Mouse (Mus musculus) G1E (cell line): ENCODE results near the gene Fgfr2. TPM values are rescaled to one million over a fixed set of nuclear protein-coding genes. Genes with fewer than 3 reads are reported as not detected.

Experiments used
- ATAC-seq: 2 replicates; pipeline ENCODE4 v1.8.0; 2016; ENCODE audit warnings: mild to moderate bottlenecking; ENCODE audit not compliant: insufficient number of reproducible peaks, poor library complexity, low FRiP score, severe bottlenecking; ENCODE audit errors: extremely low read depth
- DNase-seq: peaks from one replicate; pipeline ENCODE4 v3.0.0; 2012; ENCODE audit warnings: low spot score
- H3K27me3 ChIP-seq: 2 replicates; pipeline ENCODE4 v1.6.1; 2012; ENCODE audit warnings: mild to moderate bottlenecking, low read length, inconsistent platforms; ENCODE audit not compliant: insufficient read depth
- H3K36me3 ChIP-seq: replicated peaks from 2 replicates; pipeline ENCODE3; 2012; ENCODE audit warnings: mild to moderate bottlenecking, inconsistent platforms
- H3K4me1 ChIP-seq: 2 replicates; pipeline ENCODE4 v1.6.1; 2012; ENCODE audit warnings: low read depth, low read length, inconsistent platforms, mixed read lengths; ENCODE audit not compliant: insufficient read depth
- H3K4me3 ChIP-seq: 2 replicates; pipeline ENCODE4 v1.5.1; 2012; ENCODE audit warnings: low read depth, mild to moderate bottlenecking, inconsistent platforms, low read length, moderate library complexity, mixed read lengths
- H3K9me3 ChIP-seq: replicated peaks from 2 replicates; pipeline ENCODE4 v1.6.1; 2012; ENCODE audit warnings: inconsistent platforms
- CTCF ChIP-seq: IDR thresholded peaks from 2 replicates; pipeline ENCODE4 v1.5.1; 2012; ENCODE audit warnings: low read depth, low read length, inconsistent platforms, mixed read lengths
- GATA1 ChIP-seq: IDR thresholded peaks from 2 replicates; pipeline ENCODE4 v1.6.1; 2012; ENCODE audit warnings: borderline replicate concordance, low read length, inconsistent platforms, mixed read lengths
- GATA2 ChIP-seq: IDR thresholded peaks from 2 replicates; pipeline ENCODE4 v1.6.1; 2012; ENCODE audit warnings: low read depth, low read length, inconsistent platforms, borderline replicate concordance
- POLR2AphosphoS5 ChIP-seq: IDR thresholded peaks from 2 replicates; pipeline ENCODE4 v1.6.1; 2012; ENCODE audit warnings: low read depth, low read length, inconsistent platforms; ENCODE audit not compliant: insufficient replicate concordance
- TAL1 ChIP-seq: conservative IDR thresholded peaks from 2 replicates; pipeline ENCODE4 v1.6.1; 2012; ENCODE audit warnings: low read depth, low read length, inconsistent platforms, mixed read lengths
- polyA plus RNA-seq: library from polyadenylated mRNA; stranded (reverse); fragments of >175 nt; gene quantifications from 2 replicates; pipeline ENCODE4 v1.2.3, GENCODE M21; 2012
- total RNA-seq, 2 experiments: library from RNA; stranded (forward) in 1 of 2; stranded (reverse) in 1 of 2; fragments of 200-1000 nt in 1 of 2; fragments of >200 nt in 1 of 2; fragmentation: Nextera tagmentation in 1 of 2; gene quantifications; 2 replicates each; pipeline ENCODE4 v1.2.3; 2014 to 2017

Gene Fgfr2
- total and polyA plus RNA-seq, 3 experiments, result 0.22 TPM; not detected in 2

DNA sequence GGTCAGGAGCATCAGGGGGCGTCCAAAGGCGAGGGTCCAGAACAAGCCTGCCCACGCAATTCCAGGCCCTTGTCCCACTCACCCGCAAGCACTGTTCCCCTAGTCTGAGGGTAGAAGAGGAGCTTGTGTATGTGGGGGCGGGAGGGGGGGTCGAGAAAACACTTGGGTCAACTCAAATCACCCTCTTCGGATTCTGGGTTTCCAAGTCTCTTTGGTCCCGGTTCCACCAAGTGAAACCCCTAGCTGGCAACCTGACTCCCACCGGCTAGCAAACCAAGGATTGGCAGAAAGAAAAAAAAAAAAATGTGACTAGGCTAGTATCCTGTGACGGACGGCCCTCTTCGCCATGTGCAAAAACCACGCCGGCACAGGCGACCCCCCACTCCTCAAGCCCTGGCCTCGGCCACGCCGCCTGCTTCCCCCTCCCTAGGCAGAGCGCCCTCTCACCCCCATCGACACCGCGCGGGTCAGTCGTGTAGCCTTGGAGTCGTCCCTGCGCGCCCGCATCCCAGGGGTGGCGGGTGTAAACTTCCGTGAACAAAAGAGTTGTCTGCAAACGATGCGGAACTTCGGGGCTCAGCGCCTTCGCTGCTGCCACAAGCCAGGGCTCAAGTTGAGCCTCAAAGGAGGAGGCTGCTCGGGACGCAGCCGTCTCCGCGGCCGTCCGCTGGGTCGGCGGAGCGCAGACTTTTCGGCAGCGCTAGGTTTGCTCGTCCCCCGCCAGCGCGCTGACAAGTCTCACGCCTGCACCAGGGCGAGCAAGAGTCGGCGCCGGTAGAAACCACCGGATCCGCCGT, 310.3 kb downstream of the Fgfr2 start:
- DNase-seq, result peak; percentile 46
- H3K4me1 ChIP-seq, result peaks cover 62% of the 10 kb centered on the region
- TF ChIP-seq GATA1 (no peak), TAL1 (no peak), CTCF (no peak), GATA2 (no peak), POLR2AphosphoS5 (no peak)
- H3K9me3 ChIP-seq, result no peaks in the 10 kb centered on the region
- H3K4me3 ChIP-seq, result peak overlapping the region; percentile 85
- H3K36me3 ChIP-seq, result peaks cover 7% of the 10 kb centered on the region
- no peaks in the 10 kb centered on the region for H3K27me3 ChIP-seq
- no peak for ATAC-seq

DNA sequence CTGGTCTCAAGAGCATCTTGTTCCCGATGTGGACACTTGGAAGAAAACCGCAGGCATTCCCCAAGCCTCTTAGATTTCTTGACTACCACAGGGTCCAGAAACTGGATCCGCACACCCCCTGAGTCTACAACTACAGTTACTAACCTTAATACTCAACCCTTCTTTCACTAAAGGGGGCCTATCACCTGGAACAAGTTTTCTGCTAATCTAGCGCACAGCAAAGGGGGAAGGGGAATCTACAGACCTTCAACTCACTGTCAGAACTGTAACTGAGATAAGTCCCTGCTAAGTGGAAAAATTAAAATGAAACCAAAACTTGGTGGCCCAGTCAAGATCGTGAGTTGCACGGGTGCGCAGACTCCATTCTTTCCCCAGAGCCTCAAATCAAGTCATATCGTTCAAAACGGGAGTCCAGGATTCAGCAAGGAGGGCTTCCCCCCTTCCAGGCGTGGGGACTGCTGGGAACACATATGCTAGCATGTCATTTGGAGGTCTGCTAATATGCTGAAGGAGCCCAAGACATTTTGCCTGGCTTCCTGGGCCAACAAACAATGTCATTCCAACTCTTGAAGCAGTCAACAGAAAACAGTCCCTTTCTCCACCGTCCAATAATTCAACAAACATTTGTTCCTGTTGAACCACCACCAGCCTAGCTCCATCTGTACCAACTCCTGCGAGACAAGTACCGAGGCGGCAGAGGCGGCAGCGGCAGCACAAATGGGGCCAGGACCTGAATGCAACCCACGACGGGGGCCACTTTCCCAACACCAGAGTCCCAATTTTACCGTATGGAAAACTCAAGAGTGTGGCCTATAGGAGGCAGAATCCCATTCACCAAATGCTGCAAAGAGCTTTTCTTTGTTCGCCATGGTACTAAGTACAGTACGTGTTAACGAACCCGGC, 311.2 kb downstream of the Fgfr2 start:
- H3K27me3 ChIP-seq, result no peaks in the 10 kb centered on the region
- H3K4me1 ChIP-seq, result peaks cover 70% of the 10 kb centered on the region
- H3K9me3 ChIP-seq, result no peaks in the 10 kb centered on the region
- H3K36me3 ChIP-seq, result peaks cover 12% of the 10 kb centered on the region
- DNase-seq, result no peak
- H3K4me3 ChIP-seq, result peak overlapping the region; percentile 85
- TF ChIP-seq TAL1 (no peak), POLR2AphosphoS5 (no peak)
- no peak; the same call in 1 of the 2 replicates for ATAC-seq

DNA sequence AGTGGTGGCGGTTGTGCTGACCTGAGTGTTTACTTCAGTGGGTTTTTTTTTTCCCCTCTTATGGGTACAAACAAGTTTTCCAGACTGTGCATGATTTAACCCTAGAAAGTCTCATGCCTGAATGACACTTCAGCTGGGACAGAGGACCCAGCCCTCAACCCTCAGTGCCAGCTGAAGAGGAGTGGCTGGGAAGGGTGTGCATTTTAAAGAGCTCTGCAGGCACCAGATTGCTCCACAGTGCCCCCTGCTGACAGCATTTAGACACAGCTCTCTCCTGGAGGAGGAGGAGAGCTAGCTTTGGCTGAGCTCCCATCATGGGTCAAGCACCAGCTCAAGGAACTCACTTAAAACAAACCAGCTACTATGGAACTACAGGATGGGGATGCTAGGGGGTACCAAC, 312.3 kb downstream of the Fgfr2 start:
- peak; percentile 74 for DNase-seq
- Histone ChIP-seq H3K4me1 (peaks cover 80% of the 10 kb centered on the region), H3K27me3 (no peaks in the 10 kb centered on the region), H3K4me3 (no peak overlapping the region; the same call in 1 of the 2 replicates), H3K9me3 (no peaks in the 10 kb centered on the region), H3K36me3 (peaks cover 23% of the 10 kb centered on the region)
- no peak for TF ChIP-seq GATA2
- no peak for TF ChIP-seq TAL1
- peak; percentile 71 for TF ChIP-seq CTCF
- no peak for TF ChIP-seq GATA1
- TF ChIP-seq POLR2AphosphoS5, result no peak
- ATAC-seq, result peak; percentile 55

DNA sequence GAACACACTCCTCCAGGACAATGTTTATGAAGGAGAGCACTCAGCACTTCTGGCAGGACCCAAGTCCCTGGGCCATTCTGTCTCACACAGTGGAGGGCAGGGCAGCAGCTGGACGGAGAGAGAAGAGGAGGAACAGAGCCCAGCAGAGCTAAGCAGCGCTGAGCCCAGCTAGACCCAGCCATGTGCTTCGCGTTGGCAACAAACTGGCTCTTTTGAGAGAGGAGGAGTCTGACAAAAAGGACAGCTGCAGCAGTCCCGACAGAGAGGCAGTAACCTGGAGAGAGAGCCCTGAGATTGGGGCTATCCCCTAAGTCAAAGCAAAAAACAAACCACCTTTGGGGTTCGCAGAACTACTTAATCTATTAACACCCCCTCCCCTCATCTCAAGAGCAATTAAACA, 312.8 kb downstream of the Fgfr2 start:
- TF ChIP-seq GATA1 (no peak), POLR2AphosphoS5 (no peak), CTCF (no peak), GATA2 (no peak), TAL1 (no peak)
- H3K4me3 ChIP-seq, result no peak overlapping the region; the same call in 1 of the 2 replicates
- no peak for ATAC-seq
- no peaks in the 10 kb centered on the region for H3K27me3 ChIP-seq
- H3K9me3 ChIP-seq, result no peaks in the 10 kb centered on the region
- peaks cover 86% of the 10 kb centered on the region for H3K4me1 ChIP-seq
- peaks cover 28% of the 10 kb centered on the region for H3K36me3 ChIP-seq
- no peak for DNase-seq

DNA sequence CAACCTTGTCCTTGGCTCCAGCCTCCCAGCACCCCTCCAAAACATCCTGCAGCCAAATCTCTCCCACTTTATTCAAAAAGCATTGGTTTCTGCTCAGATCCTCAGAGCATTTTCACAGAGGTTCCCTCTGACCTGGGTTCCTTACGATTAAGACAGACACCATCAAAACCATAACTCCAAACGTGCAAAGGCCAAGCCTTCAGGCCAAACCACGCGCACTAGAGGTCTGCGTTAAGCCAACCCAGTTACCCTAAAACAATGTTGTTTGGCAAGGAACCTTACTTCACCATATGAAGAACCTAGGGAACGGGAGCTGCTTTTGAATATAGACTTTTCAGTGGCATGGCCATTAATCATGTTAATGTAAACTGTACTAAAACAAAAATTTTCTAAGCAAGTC, 313.4 kb downstream of the Fgfr2 start:
- Histone ChIP-seq H3K9me3 (no peaks in the 10 kb centered on the region), H3K27me3 (no peaks in the 10 kb centered on the region), H3K4me1 (peaks cover 91% of the 10 kb centered on the region), H3K4me3 (no peak overlapping the region; the same call in 1 of the 2 replicates), H3K36me3 (peaks cover 32% of the 10 kb centered on the region)
- TF ChIP-seq TAL1 (no peak), CTCF (no peak), GATA2 (no peak), POLR2AphosphoS5 (no peak), GATA1 (no peak)
- ATAC-seq (no peak), DNase-seq (no peak)
